Mouse (Mus musculus) megakaryocyte-erythroid progenitor cell, adult 5-6 weeks (primary cell): ENCODE results near the gene Mlf1. TPM values are rescaled to one million over a fixed set of nuclear protein-coding genes. Genes with fewer than 3 reads are reported as not detected.
A peak's percentile ranks its signal among the peaks of the same experiment; 100 is the strongest.

Experiments used
- ATAC-seq: replicated peaks from 2 replicates; pipeline ENCODE4 v1.8.0; 2016; ENCODE audit warnings: mild to moderate bottlenecking, inconsistent platforms; ENCODE audit not compliant: severe bottlenecking, poor library complexity, low FRiP score, low TSS enrichment
- total RNA-seq, 2 experiments: library from RNA; stranded (forward) in 1 of 2; stranded (reverse) in 1 of 2; fragments of 200-1000, 215-1000 nt in 1 of 2; fragments of >200 nt in 1 of 2; fragmentation: Nextera tagmentation in 1 of 2; gene quantifications; 2 replicates each; pipeline ENCODE4 v1.2.3; 2014 to 2017

The Mlf1 gene
- total RNA-seq (2014; fragmentation: Nextera tagmentation) (not detected in 2 replicates), total RNA-seq (2017) (not detected in 2 replicates)

GRCm38 (mm10) chr3:67373872-67374271 lies at the start of gene Mlf1:
Gene Mlf1, plus strand, starts transcription at chr3:67374097.
- peak; percentile 99 for ATAC-seq

GRCm38 (mm10) chr3:67339558-67339957 lies 34.3 kb upstream of the Mlf1 start:
- peak; percentile 57; the same call in 1 of the 2 replicates for ATAC-seq

DNA sequence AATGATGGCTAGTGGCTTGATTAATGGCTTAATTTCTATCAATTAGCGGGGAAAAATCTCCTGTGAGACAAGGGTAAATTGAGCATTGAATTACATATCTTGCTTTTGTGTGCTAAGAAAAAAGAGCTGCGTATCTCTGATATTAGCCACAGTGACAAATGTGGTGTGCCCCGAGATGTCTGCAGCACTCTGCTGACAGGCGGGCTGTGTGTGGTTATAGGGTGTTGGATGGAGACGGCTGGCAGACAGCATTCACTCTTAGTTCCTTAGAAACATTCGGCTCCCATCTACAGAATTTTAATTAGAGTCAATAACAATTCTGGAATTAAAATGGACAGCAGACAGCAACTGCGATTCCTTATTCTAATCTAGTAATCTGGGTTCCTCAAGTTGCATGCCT lies 33.0 kb upstream of the Mlf1 start:
- no peak for ATAC-seq

GRCm38 (mm10) chr3:67343004-67343662 lies 30.8 kb upstream of the Mlf1 start:
- no peak for ATAC-seq

- ATAC-seq = peak; percentile 70
Observed at GRCm38 (mm10) chr3:67344599-67344998, 29.3 kb upstream of the Mlf1 start.

DNA sequence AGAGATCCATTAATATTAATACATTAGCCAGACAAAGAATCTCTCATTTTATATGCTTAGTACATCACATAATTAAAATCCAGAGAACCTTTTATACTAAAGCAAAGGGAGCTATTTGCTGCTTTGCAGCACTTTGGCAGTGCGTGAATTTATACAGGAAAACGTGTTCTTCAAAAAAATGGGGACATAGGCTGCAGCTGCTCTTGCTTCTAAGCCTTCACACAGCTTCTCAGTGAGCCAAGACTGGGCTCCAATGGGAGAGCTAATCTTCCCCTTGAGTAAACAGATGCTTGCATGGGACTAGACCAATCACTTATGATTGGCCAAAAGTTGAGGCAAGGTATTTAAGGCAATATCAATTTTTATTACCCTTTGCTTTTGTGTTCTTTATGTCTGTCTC lies 27.2 kb upstream of the Mlf1 start:
- ATAC-seq = no peak

- no peak for ATAC-seq
Observed at GRCm38 (mm10) chr3:67351406-67352127, 22.3 kb upstream of the Mlf1 start.

GRCm38 (mm10) chr3:67352128-67352762 lies 21.7 kb upstream of the Mlf1 start:
- no peak; the same call in 1 of the 2 replicates for ATAC-seq

DNA sequence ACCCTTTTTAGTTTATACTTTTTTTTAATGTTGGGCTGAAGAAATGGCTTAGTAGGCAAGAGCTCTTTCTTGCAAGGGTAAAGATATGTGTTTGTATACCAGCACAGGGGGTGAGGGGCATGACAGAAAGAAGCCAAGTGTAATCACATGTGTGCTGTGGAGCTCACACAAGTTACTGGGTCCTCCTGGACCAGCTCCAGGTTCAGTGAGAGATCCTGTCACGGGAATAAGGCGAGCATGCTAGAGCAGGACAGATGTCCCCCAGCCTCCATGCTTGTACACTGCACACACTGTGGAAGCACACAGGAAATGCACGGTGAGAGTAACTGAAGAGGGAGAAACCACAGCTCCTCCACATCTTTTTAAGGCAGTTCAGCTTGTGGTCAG lies 21.1 kb upstream of the Mlf1 start:
- ATAC-seq = no peak

DNA sequence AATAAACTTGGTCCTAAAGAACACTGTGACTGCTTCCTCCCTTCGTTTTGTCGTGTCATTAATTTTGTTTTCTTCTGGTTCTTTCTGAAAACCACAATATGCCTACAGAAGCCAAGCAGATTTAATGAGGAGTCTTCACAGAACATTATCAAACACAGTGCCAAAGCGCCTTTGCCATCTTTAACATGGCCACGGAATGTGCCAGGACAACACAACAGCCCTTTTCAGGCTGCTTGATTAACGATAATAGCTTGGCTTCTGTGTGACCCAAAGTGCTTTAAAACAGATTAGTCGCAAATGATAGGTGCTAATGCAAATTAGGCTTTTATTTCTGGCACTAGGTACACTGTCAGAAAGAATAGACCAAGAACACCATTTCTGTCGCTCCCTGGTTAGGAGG lies 15.5 kb upstream of the Mlf1 start:
- no peak for ATAC-seq

DNA sequence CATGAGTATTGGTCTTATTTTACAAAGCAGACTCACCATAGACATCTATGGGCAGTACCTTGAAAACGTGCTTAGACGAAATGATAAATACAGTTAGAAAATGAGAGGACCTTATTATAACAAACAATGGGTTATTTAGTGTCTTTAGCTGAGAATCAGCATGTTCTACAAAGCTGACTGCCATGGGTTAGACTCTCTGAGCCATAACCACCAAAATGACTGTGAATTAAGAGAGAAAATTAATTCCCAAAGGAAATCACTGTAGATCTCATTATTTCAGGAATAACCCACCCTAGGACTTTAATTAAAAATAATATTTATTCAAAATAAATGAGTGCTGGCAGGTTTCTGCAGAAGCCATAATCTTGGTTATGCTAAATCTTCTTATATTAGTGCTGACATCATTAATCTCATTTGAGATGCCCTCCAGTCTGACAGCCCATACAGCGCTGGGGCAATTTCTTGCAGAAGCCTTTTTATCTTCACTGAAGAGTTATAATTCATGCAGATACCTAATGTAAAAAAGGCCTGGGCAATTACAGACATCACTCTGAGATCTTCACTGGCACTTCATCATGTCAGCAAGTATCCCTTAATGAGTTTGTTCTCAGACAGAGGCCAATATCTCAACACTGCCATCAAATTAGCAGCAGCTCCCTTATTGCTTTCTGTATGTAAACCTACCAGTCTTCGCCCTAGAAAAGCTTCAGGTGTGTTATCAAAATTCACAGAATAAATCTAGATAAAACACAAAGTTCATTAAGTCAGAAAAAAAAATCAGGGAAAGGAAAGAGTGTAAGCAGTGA lies 7.6 kb upstream of the Mlf1 start:
- ATAC-seq = no peak

GRCm38 (mm10) chr3:67367481-67367880 lies 6.4 kb upstream of the Mlf1 start:
- ATAC-seq = no peak

GRCm38 (mm10) chr3:67369407-67370079 lies 4.4 kb upstream of the Mlf1 start:
- 0 out of 2 replicates have a peak, but pooled peaks have one; percentile 51 for ATAC-seq

DNA sequence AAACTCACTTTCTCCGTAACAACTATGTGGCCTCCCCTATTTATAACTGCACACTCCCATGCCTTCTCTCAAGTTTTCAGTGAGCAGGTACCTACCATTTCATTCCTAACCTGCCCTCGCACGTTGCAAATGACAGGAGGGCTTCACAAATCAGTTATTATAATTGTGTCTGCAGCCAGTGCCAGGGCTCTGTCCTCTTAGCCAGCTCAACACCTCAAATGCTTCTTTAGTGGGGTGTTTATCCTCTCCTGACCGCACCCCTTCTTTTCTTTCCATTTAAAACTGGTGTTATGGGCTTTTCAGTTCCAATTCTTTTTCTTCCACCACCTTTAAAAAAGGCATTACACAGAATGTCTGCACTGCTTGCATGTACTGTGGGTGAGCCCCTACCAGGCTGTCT lies 1.7 kb upstream of the Mlf1 start:
- ATAC-seq = no peak

DNA sequence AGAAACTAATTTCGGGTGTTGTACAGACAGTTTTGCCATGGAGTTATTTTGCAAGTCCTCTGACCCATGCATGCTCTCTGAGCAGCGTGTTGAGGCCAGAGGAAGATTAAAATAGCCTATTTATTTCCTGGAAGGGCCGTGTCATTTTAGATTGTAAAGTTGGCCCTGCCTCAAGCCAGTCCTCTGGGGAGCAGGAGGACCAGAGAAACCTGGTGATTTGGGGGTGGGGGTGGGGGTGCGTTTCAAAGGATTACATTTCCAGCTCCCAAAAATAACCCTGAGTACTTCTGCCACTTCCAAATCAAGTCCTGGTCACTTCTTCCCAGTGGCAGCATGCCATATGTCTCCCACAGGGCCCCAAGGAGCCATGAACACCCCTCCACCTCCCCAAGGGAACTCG lies 1.1 kb upstream of the Mlf1 start:
- ATAC-seq = no peak

- no peak for ATAC-seq
Observed at GRCm38 (mm10) chr3:67374360-67374778, 472 bp downstream of the Mlf1 start.

DNA sequence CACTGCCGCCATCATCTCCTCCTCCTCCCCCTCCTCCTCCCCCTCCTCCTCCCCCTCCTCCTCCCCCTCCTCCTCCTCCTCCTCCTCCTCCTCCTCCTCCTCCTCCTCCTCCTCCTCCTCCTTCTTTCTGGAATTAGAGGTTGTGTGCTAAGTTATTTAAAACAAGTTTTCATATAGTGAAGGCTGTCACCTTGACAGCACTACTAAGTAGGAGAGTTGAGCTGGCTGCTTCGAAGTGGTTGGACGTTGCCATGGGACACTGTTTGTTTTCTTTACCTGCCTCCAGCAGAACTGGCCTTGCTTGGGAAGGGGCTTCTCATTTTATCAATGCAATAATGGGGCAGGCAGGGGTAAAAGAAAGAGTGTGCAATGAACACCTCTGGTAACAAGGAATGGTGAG lies 1.2 kb downstream of the Mlf1 start, which contains the start of gene Gm17402:
Gene Gm17402, minus strand, starts transcription at position 101 of the 400 bp plus-strand sequence.
- no peak for ATAC-seq

GRCm38 (mm10) chr3:67378215-67378614 lies 4.3 kb downstream of the Mlf1 start:
- no peak for ATAC-seq

- peak; percentile 14; the same call in 1 of the 2 replicates for ATAC-seq
Observed at GRCm38 (mm10) chr3:67429338-67429998, 55.6 kb downstream of the Mlf1 start.
